Mouse (Mus musculus) thymus, postnatal 4 days (tissue): Measurements from ENCODE around the gene Slc5a4a.

Experiments used
- DNase-seq: peaks from one replicate; pipeline ENCODE4 v3.0.0; 2021

Gene Slc5a4a

GRCm38 (mm10) chr10:76147278-76147677 lies at the start of gene Slc5a4a:
Gene Slc5a4a, plus strand, starts transcription at chr10:76147451.
- no peak for DNase-seq

DNA sequence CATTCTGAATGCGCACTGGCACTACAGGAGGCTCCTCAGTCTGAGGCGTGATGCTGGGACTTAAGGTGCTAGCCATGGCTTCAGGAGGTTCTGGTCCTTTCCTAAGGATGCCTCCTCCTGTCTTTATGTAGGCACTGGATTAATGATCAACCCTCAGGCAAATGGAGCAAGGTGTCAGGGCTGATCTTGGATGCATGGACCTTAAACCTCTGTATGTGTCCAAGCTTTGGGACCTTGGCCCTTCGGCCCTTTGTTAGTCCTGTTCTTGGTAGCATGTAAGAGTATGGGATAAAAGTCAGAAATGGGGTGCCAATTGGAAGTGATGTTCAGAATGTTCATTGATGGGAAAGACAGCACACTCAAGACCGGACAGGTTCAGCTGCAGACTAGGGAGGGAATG lies 36.4 kb upstream of the Slc5a4a start, which contains the start of gene Slc5a4b:
Slc5a4b (minus strand) TSS at position 101 of the 400 bp plus-strand sequence.
- DNase-seq, result no peak

DNA sequence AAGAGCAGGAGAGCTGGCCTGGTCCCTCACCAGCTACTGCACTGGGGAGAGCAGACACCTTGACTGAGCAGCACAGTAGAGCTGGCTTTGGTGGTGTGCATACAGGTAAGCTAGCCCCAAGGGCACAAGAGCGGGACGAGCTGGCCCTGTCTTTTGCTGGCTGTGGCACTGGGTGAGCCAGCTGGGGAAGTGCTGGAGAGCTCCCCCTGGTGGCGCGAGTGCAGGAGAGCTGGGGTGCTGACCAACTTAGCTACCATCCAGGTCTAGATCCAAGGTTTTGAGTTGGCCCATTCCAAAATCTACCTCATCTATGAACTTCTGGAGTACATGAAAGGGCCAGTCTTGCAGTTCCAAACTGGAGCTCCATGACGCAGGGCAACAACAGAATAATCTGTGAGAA lies 29.3 kb upstream of the Slc5a4a start:
- peak; percentile 85 for DNase-seq

GRCm38 (mm10) chr10:76118741-76119140 lies 28.5 kb upstream of the Slc5a4a start:
- peak; percentile 75 for DNase-seq

- no peak for DNase-seq
Observed at GRCm38 (mm10) chr10:76120124-76120711, 27.0 kb upstream of the Slc5a4a start.

GRCm38 (mm10) chr10:76121495-76121894 lies 25.8 kb upstream of the Slc5a4a start:
- no peak for DNase-seq

DNA sequence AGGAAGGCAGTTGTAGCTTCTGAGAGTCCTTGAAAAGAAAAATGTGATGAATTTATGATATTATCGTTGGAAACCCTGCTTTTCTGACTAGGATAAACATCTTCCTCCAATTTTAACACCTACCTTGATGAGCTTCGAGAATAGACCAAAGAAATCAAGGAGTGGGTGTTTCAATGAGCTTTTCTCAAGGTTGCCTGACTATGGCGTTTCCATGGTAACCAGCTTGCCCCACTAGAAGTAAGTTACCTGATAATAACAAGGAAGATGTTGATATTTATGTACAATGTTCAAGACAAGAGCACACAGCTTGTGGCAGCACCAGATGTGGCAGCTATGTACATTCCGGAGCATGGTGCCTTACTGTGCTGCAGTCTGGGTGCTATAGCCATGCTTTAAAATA lies 14.7 kb upstream of the Slc5a4a start:
- DNase-seq, result no peak

- no peak for DNase-seq
Observed at GRCm38 (mm10) chr10:76136318-76136717, 10.9 kb upstream of the Slc5a4a start.

DNA sequence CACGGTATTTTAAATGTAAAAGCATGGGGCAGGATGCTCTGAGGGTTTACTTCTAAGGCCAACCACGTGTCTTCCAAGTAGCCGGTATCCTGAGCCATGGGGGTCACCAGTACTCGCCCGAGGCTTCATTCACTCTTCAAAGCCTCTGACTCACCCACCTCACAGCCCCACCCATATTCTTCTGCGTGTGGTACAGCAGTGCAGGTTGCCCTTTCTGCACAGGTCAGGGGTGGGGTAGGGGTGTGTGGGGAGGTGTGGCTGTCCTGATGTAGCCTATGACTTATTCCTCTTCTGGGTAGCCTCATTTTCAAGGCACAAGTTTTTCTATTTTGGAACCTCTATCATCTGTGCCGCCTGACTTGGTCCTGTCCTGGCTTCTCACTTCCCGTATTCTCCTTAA lies 405 bp upstream of the Slc5a4a start:
- no peak for DNase-seq

- no peak for DNase-seq
Observed at GRCm38 (mm10) chr10:76155911-76156310, 8.7 kb downstream of the Slc5a4a start.

DNA sequence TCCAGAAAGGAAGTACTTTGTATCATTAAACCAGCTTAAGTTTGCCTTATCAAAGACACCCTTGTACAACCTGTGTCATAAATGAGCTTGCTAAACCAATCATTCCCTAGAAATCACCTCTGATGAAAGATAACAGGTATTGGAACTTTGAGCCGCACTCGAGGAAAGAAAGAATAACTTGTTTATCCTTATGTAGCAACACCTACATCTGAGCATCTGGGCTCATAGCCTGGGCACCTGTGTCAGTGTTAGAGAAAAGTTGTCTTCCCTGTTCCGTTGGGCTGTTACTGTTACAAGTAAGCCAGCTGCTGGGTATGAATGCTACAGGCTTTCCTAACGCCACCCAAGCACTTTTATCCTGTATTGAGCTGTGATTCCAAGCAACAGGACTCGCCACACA lies 10.3 kb downstream of the Slc5a4a start:
- no peak for DNase-seq

DNA sequence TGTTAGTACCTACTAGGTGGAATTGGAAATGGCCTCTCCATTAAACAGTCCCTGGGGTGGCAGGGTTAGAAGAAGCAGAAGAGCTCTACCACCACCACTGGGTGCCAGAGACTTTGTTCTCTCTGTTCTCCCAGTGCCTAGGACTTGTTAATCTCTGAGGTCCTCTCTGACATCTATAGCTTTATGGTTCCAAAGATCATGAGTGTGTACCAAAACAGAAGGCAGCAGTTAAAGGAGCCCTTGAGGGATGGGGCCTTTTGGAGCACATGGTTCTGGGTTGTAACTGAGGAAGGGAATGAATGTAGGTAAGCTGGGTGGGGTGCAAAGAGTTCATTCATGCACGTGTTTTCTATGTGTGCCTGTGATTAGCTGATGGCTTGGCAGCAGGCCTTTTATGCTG lies 10.8 kb downstream of the Slc5a4a start:
- DNase-seq, result no peak

- no peak for DNase-seq
Observed at GRCm38 (mm10) chr10:76174899-76175298, 27.6 kb downstream of the Slc5a4a start.

DNA sequence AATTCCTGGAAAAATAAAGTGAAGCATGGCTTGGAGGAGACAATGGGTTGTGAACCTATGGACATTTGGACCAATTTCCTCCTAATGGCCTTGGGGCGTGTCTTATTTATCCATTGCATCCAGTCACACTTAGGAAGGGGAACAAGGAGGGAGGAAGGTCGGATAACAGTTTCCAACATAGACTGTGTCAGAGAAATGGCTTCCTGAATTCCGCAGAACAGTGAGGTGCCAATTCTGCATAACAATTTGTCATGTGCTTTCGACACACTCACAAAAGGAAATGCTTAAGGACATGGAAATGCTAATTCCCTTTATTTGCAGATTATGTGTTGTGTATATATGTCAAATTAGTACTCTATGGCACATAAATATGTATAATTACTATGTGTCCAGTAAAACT lies 38.0 kb downstream of the Slc5a4a start:
- DNase-seq, result no peak

DNA sequence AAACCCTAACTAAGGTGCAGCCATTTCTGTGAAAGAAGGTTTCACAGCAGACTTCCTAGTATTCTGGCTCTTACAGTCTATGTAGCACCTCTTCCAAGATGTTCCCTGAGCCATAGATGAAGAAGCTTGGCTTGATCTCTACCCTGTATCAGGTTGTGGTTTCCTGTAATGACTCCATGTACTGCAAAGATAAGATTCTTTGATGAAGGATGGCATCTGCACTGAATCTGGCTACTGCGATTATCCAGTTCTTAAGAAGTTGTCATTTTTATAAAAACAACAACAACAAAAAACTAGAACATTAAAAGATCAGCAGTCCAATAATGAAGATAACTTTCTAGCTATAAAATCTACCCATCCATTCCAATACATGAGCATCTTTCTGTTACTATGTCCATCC lies 40.8 kb downstream of the Slc5a4a start:
- DNase-seq, result no peak

- DNase-seq, result no peak
Observed at GRCm38 (mm10) chr10:76201416-76201815, 54.2 kb downstream of the Slc5a4a start.

DNA sequence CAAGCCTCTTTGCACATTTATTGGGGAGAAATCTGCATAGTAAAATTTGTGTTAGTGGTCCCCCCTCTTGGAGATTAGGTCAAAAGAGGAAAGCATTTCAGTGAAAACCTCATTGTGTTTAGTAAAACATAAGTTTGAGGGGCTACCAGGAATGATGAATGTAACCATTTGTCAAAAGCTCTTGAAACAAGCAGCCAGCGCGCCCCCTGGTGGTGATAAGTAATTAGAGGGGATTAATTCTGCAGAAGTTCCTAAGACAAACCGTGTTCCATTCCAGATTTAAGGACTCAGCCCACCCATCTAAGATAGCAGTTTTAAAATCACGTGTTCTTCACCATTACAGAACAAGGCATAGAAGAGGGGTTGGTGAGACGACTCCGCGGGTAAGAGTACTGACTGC lies 54.7 kb downstream of the Slc5a4a start:
- peak; percentile 85 for DNase-seq

GRCm38 (mm10) chr10:76203798-76204283 lies 56.6 kb downstream of the Slc5a4a start:
- peak; percentile 48 for DNase-seq

GRCm38 (mm10) chr10:76207262-76207796 lies 60.1 kb downstream of the Slc5a4a start:
- no peak for DNase-seq

GRCm38 (mm10) chr10:76209241-76209640 lies 62.0 kb downstream of the Slc5a4a start:
- DNase-seq, result no peak

- no peak for DNase-seq
Observed at GRCm38 (mm10) chr10:76210806-76211205, 63.6 kb downstream of the Slc5a4a start.

DNA sequence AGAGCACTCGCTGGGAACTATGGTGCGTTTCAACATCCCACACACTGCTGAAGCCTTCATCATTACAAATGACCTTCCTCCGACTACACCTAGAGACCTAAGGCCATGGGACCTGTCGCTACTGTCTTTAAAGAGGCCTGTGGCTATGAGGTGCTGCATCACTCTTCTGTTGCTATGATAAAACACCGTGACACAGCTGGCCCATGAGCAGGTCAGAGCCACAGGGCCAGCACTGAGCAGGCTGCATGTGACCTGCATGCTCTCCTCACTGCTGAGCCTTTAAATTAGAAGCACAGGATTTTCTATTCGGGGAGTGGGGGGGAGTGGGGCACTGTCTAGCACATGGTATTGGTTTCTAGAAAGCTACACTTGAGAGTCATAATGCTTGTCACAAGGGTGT lies 64.9 kb downstream of the Slc5a4a start:
- no peak for DNase-seq

DNA sequence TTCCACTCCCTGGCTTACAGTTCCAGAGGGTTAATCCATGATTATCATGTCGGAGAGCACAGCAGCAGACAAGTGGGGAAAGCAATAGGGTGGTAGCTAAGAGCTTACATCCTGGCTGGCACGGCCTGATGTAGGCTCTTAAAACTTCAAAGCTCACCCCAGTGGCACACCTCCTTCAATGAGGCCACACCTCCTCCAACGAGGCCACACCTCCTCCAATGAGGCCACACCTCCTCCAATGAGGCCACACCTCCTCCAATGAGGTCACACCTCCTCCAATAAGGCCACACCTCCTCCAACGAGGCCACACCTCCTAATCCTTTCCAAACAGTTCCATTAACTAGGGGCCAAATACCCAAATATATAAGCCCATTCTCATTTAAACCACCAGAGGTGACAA lies 66.9 kb downstream of the Slc5a4a start:
- DNase-seq, result no peak

GRCm38 (mm10) chr10:76217056-76217455 lies 69.8 kb downstream of the Slc5a4a start:
- DNase-seq, result no peak

DNA sequence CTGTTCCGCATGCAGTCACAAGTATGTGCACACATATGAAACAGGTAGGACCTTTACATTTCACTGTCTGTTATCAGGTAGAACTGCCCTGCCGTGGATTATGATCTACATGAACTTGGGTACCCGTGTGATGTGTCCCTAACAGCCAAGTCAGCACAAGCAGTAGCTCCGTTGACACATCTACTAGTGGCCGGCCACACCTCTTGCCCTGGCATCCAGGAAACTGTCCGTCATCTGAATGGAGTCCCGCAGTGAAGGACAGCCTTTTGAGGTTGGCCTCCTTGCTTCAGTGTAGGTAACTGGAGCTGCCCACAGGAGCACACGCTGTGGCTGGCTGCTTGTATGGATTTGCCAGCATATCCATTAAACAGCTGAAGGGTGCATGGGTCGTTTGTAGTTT lies 71.0 kb downstream of the Slc5a4a start:
- no peak for DNase-seq
